Mouse (Mus musculus) thymus, adult 2 months (tissue): ENCODE results near the gene Gkap1. TPM values are rescaled to one million over a fixed set of nuclear protein-coding genes. Genes with fewer than 3 reads are reported as not detected.

Source experiments
- DNase-seq: peaks from one replicate; pipeline ENCODE4 v3.0.0; 2021
- H3K27ac ChIP-seq: fragments of 200-500 bp; 2 replicates; pipeline ENCODE4 v1.5.1; 2012; ENCODE audit warnings: low read length, control low read depth; ENCODE audit not compliant: control insufficient read depth, insufficient read depth
- H3K27me3 ChIP-seq: fragments of 200-500 bp; 2 replicates; pipeline ENCODE4 v1.6.1; 2012; ENCODE audit warnings: mild to moderate bottlenecking, low read length, moderate library complexity, mixed read lengths; ENCODE audit not compliant: control insufficient read depth, insufficient read depth
- H3K36me3 ChIP-seq: fragments of 200-500 bp; 2 replicates; pipeline ENCODE4 v1.6.1; 2012; ENCODE audit warnings: mild to moderate bottlenecking, low read length, moderate library complexity; ENCODE audit not compliant: control insufficient read depth, insufficient read depth
- H3K4me1 ChIP-seq: fragments of 200-500 bp; replicated peaks from 2 replicates; pipeline ENCODE4 v1.6.1; 2012; ENCODE audit warnings: low read length; ENCODE audit not compliant: control insufficient read depth, insufficient read depth
- H3K4me3 ChIP-seq: fragments of 200-500 bp; 2 replicates; pipeline ENCODE4 v1.5.1; 2012; ENCODE audit warnings: mild to moderate bottlenecking, low read length, control low read depth, moderate library complexity; ENCODE audit not compliant: control insufficient read depth, insufficient read depth
- CTCF ChIP-seq: fragments of 200-500 bp; IDR thresholded peaks from 2 replicates; pipeline ENCODE4 v1.5.1; 2012; ENCODE audit warnings: mild to moderate bottlenecking, control low read depth, low read length, moderate library complexity, borderline replicate concordance; ENCODE audit not compliant: control insufficient read depth, poor library complexity, insufficient read depth; ENCODE audit errors: extremely low read depth
- POLR2A ChIP-seq: fragments of 200-500 bp; IDR thresholded peaks from 2 replicates; pipeline ENCODE4 v1.6.1; 2012; ENCODE audit warnings: mild to moderate bottlenecking, low read length, control low read depth, moderate library complexity; ENCODE audit not compliant: control insufficient read depth, poor library complexity, insufficient read depth; ENCODE audit errors: extremely low read depth
- WGBS: fragments of 180-500 bp; shearing (Covaris S2); methylation state at CpG from one replicate; pipeline ENCODE4 v1.1.7; 2018; 5-methylcytosine and 5-hydroxymethylcytosine counted together
- polyA plus RNA-seq: library from polyadenylated mRNA; depleted of rRNA; stranded (reverse); fragments of >200 nt; gene quantifications from 2 replicates; pipeline ENCODE4 v1.2.3, GENCODE M21; 2012

The Gkap1 gene
- polyA plus RNA-seq, 1 experiment = 4.0 TPM

DNA sequence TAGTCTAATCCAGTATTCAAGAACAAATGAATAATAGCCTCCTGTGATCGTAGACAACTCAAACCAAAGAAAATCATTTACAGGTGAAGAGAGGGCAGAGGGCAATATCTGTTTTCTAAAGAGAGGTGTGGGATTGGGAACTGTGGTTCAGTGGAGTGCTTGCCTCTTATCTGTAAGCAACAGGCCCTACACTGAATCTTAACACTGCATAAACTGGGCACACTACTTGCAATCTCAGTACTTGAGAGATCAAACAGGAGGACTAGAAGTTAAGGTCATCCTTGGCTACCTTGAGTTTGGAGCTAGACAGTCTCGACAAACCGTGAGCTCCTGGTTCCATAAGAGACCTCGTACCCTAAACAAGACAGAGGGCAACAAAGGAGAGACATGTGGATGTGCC, 69.4 kb downstream of the Gkap1 start:
- H3K36me3 ChIP-seq = no peaks in the 10 kb centered on the region
- peaks cover 10% of the 10 kb centered on the region for H3K4me1 ChIP-seq
- TF ChIP-seq CTCF (no peak), POLR2A (no peak)
- no peak overlapping the region for H3K4me3 ChIP-seq
- 97% methylated on average over 4 of the region's 4 CpGs for WGBS
- H3K27me3 ChIP-seq = no peaks in the 10 kb centered on the region
- H3K27ac ChIP-seq = no peak overlapping the region
- DNase-seq = no peak

DNA sequence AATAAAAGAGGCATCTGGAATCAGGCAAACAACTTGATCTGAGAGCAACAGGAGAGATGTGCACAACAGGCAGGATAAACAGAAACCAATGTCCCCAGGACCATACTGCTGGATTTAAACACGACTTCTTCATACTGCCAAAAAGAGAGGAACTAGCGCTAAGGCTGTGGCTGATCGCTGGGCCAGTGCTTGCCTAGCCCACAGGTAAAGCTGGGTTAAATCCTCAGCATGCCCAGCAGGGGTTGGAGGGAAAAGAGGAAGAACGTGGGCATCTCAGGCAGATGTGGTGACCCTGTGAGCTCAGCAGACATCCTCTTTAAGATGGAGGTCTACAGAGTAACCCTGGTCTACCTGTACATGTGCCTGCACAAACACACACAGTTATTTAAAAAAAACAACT, 70.5 kb downstream of the Gkap1 start:
- no peak for DNase-seq
- no peak overlapping the region for H3K4me3 ChIP-seq
- H3K4me1 ChIP-seq = peaks cover 10% of the 10 kb centered on the region
- TF ChIP-seq CTCF (no peak), POLR2A (no peak)
- H3K36me3 ChIP-seq = no peaks in the 10 kb centered on the region
- H3K27ac ChIP-seq = no peak overlapping the region
- no peaks in the 10 kb centered on the region for H3K27me3 ChIP-seq
- WGBS = 19% methylated on average over 4 of the region's 4 CpGs

DNA sequence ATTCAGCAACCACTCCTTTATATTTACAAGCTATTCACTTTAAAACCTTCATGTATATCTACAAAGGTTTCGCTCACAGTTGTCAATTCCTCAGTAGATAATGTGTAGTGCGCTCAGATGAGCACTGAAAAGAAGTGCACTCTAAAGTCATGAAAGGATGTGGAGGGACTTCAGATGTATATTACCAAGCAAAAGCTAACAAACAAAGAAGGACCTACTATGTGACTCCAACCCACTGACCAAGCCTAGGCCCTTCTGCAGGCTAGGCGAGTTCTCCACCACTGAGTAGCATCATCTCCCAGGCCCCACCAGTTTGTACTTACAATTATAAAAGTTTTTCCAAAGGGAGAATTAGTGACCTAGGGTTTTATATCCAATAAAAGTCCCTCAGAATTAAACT, 71.3 kb downstream of the Gkap1 start:
- no peak overlapping the region for H3K27ac ChIP-seq
- no peak overlapping the region for H3K4me3 ChIP-seq
- H3K27me3 ChIP-seq = no peaks in the 10 kb centered on the region
- 96% methylated on average over 3 of the region's 3 CpGs for WGBS
- H3K36me3 ChIP-seq = no peaks in the 10 kb centered on the region
- peaks cover 10% of the 10 kb centered on the region for H3K4me1 ChIP-seq
- TF ChIP-seq POLR2A (no peak), CTCF (no peak)
- DNase-seq = no peak

- Histone ChIP-seq H3K4me1 (peaks cover 13% of the 10 kb centered on the region), H3K27me3 (no peaks in the 10 kb centered on the region), H3K4me3 (no peak overlapping the region), H3K27ac (no peak overlapping the region), H3K36me3 (no peaks in the 10 kb centered on the region)
- 79% methylated on average over 1 of the region's 1 CpGs for WGBS
- TF ChIP-seq POLR2A = no peak
- no peak for TF ChIP-seq CTCF
- DNase-seq = no peak
These were observed 72.6 kb downstream of the Gkap1 start for GRCm38 (mm10) chr13:58202903-58203302.

DNA sequence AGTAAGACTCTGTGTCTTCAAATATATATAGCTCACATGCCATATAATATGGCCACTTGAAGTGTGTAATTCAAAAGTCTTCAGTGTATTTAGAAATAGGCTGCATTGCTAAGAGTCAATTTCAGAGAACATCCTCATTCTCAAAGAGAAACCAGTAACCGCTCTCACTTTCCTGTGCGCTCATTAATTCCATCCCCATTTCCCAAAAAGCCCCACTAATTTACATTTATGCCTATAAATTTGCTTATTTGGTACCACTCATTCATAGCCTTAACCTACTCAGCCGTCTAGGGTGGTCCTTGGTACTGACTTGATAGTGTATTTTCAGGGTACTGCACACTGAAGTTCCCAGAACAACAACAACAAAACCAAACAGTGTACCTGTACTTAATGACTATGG, 73.6 kb downstream of the Gkap1 start:
- no peaks in the 10 kb centered on the region for H3K27me3 ChIP-seq
- H3K4me3 ChIP-seq = no peak overlapping the region
- no peaks in the 10 kb centered on the region for H3K36me3 ChIP-seq
- DNase-seq = no peak
- TF ChIP-seq CTCF (no peak), POLR2A (no peak)
- 97% methylated on average over 3 of the region's 3 CpGs for WGBS
- no peak overlapping the region for H3K27ac ChIP-seq
- H3K4me1 ChIP-seq = peaks cover 16% of the 10 kb centered on the region

DNA sequence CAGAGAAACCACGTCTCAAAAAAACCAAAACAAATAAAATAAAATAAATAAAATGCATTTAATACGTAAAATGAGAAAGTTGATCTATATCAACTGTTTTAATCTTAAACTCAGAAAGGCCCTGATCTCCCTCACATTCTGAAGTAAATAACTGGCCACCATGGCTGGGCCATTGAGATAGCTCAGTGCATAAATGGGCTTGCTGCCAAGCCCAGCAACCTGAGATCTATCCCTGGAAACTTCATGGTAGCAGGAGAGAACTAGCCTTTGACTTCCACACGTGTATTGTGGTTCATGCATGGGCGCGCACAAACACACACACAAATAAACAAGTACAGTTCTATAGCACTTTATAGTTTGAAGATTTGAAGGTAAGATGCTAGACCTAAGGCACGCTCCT, 74.2 kb downstream of the Gkap1 start:
- Histone ChIP-seq H3K4me1 (peaks cover 13% of the 10 kb centered on the region), H3K27me3 (no peaks in the 10 kb centered on the region), H3K36me3 (peaks cover under 1% of the 10 kb centered on the region), H3K27ac (no peak overlapping the region), H3K4me3 (no peak overlapping the region)
- DNase-seq = no peak
- 94% methylated on average over 6 of the region's 6 CpGs for WGBS
- no peak for TF ChIP-seq CTCF
- TF ChIP-seq POLR2A = no peak

DNA sequence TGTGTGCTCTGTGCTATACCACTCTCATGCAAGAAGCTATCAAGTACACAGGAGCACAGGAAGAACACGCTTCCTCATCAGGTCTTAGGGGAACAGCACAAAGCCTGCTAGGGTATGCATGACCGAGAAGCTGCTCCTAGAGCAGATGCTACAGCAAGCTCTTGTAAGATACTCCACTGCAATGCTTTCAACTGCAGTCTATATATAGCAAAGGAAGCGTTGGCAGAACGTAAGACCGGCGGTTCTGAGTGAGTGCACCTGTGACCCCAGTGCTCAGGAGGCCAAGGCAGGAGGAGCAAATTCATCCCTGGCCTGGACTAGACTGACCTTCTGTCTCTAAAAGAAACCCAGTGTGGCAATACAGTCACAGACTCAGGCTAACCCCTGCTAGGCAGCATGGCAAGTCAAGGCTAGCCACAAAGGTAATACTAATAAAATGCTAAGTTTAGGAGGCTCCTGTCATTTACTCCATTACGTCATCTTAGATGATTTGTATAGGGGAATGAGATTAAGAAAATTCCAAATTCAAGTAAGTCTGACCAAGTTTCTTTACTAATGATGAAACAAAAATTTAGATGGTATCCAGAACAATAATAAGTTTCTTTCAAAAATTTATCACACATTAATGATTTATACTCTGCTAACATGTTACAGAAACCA, 77.4 kb downstream of the Gkap1 start:
- TF ChIP-seq POLR2A = no peak
- no peak for TF ChIP-seq CTCF
- Histone ChIP-seq H3K27me3 (no peaks in the 10 kb centered on the region), H3K36me3 (peaks cover 19% of the 10 kb centered on the region), H3K4me3 (no peak overlapping the region), H3K4me1 (peaks cover 9% of the 10 kb centered on the region), H3K27ac (peak overlapping the region; percentile 81)
- DNase-seq = no peak
- WGBS = 44% methylated on average over 7 of the region's 7 CpGs
